Mouse (Mus musculus) frontal cortex, postnatal 14 days (tissue): ENCODE data around the gene Pld1.
"Not testable (repeated sequence)": the region's sequence is repeated elsewhere in the genome, so short reads cannot be mapped to it uniquely, and the experiment has no call there.

Experiments
- DNase-seq, 2 experiments: peaks; one replicate each; pipeline ENCODE4 v3.0.0; 2022; ENCODE audit warnings: low spot score in 2 of 2

Gene Pld1

GRCm38 (mm10) chr3:27942991-27943390 is 4.5 kb downstream of the Pld1 start:
- no peak for DNase-seq

DNA sequence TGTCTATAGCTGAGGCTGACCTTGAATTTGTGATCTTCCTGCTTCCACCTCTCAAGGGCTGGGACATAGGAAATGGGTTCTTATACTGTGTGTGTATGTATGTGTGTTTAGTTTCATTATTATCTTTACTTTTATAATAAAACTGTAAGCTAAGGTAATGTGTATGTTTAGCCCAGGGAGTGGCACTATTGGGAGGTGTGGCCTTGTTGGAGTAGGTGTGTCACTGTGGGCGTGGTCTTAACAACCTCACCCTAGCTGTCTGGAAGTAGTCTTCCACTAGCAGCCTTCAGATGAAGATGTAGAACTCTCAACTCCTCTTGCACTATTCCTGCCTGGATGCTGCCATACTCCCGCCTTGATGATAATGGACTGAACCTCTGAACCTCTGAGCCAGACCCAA is 6.9 kb downstream of the Pld1 start:
- DNase-seq: not testable (repeated sequence)

GRCm38 (mm10) chr3:27949175-27949872 is 10.8 kb downstream of the Pld1 start:
- DNase-seq: no peak

- DNase-seq: no peak
Observed at GRCm38 (mm10) chr3:27949873-27950250, 11.4 kb downstream of the Pld1 start.

DNA sequence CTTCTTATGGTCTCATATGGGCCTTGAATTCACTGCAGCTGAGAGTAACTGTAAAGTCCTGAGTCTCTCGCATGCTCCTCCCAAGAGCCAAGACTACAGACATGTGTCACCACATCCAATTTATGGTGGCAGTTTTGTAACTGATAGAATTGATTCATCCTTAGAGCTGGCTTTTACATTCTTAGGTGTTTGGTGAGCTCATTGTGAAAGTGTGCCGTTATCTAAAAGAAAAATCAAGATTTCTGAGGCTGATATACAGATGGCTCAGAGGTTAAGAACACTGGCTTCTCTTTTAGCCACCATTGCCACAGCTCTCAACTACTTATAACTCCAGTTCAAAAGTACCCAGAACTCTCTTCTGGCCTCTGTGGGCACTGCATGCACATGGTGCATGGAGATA is 12.2 kb downstream of the Pld1 start:
- no peak for DNase-seq

- DNase-seq: no peak
Observed at GRCm38 (mm10) chr3:27951721-27952120, 13.2 kb downstream of the Pld1 start.

DNA sequence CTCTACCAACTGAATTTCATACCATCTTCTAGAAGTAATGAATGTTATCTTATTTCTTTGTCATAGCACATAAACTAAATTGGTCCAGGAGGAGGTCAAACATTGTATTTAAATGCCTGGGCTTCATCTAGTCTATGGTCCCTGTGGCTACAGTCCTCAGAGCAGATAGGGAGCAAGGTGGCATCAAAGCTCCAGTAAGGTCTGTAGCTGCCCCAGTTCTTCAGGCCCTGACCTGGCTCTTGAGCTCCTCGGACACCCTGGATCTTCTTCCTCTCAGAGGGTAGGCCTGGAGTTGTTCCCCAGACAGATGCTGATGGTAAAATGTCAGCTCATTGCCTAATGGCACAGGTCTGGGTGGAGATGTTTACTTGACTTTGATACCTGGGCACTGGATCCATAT is 17.5 kb downstream of the Pld1 start:
- DNase-seq: no peak

DNA sequence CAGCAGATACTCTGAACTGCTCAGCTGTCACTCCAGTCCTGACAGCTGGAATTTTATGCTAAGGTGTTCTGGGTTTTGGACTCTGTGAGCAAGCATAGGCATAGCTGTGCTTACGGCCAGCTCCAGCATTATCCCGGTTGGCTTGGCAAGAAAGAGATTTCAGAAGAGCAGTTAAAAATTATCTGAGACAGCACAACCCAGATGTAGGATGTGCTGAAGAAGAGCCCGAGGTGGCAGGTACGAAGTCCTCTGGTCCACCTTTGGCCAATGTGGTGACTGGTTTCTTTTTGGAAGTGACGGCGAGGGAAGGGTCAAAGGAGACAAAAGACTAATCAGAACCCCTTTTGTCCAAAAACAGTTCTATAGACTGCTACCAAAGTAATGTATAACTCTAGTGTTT is 20.7 kb downstream of the Pld1 start:
- no peak for DNase-seq

GRCm38 (mm10) chr3:27961162-27961561 is 22.7 kb downstream of the Pld1 start:
- DNase-seq: no peak

DNA sequence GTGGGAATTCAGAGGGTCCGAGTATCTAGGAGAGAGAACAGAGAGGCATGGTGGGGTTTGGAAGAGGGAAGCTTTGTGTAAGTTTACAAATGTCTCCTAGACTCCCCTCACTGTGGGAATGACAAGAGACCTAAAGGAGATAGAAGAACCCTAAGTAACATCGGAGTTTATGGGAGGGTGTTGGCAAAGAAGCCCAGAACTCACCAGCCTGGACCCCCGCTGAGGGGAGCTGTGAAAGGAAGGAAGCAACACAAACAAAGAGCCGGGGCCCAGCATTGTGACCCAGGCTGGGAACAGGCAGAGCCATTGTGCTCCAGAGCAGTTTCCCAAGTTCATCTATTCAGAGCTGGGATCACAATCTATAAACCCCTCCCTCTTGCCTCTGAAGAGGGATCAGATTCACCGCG is 25.3 kb downstream of the Pld1 start:
- no peak for DNase-seq

DNA sequence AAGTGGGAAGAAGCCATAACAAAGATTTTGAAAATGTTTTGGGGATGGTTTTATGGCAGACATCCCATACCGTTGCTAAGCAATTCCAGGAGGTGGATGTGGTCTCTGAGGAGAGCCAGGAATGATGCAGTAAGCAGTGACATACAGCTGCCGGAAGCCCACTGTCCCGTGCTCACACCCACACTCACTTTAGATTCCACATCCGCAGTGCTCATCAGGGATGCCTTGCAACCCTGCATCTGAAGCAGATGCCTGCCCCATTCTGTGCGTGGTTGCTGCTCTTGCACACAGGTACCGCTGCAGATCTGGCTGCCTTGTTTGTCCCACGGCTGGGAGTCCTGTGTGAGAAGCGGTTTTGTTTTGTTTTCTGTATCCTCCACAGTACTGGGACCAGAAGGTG is 30.2 kb downstream of the Pld1 start:
- peak; percentile 20 to 21 for DNase-seq

DNA sequence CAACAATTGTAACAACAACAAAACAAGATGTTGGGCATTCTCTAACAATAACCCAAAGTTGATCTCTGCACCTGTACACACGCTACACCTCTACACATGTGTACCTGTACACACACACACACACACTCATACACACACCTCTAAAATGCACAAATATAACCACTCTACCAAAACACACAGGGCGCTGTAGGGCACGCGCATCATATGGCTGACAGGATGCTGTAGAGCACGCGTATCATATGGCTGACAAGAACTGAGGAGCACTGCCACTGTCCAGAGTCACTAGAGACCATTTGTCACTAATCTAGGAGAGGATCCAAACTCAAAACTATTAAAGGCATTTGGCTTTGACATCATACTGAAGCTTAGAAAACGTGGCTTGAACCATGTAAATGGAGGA is 35.4 kb downstream of the Pld1 start:
- DNase-seq: no peak

DNA sequence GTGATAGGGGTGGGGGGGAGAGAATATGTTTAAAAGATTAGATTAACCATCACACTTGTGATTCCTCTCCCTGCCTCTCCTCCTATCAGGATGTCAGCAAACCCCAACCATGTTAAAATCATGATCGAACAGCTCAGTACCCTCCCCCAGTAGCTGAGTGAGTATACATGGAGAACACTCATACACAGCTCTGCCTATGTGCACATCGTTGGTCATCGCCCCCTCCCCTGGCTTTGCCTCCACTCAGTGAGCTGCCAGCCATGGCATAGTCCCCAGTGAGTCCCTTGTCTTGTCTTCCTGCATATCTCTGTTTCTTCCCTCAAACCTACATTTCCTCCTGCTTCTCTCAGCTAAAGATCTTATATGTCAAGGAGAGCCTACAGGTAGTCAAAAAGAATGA is 36.5 kb downstream of the Pld1 start:
- DNase-seq: no peak

- no peak for DNase-seq
Observed at GRCm38 (mm10) chr3:27976931-27977544, 38.5 kb downstream of the Pld1 start.

GRCm38 (mm10) chr3:27978030-27978723 is 39.7 kb downstream of the Pld1 start:
- no peak for DNase-seq

- no peak for DNase-seq
Observed at GRCm38 (mm10) chr3:27981591-27981990, 43.1 kb downstream of the Pld1 start.

GRCm38 (mm10) chr3:27982436-27983017 is 44.0 kb downstream of the Pld1 start:
- peak; percentile 70 to 84 for DNase-seq

- DNase-seq: no peak
Observed at GRCm38 (mm10) chr3:27983274-27983673, 44.8 kb downstream of the Pld1 start.

GRCm38 (mm10) chr3:27983935-27984577 is 45.6 kb downstream of the Pld1 start:
- peak; percentile 17 to 34 for DNase-seq

DNA sequence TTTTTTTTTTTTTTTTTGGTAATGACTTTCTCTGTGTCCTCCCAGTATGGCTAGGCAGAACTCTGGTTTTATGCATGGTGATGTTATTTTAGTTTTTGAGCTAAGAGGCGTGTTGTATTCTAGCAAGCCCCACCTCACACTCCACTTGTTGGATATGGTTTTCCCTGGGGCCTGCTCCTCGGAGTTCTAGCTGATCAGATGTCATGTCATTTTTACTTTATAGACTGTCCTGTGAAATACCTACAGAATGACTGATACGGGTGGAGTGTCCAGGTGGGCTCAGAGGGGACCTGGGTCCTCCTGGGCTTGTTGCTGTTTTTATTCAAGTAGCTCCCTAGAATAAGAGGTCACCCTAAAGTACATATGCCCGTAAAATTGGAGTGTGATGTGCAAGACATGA is 46.1 kb downstream of the Pld1 start:
- no peak for DNase-seq

- DNase-seq: no peak
Observed at GRCm38 (mm10) chr3:27985344-27985743, 46.8 kb downstream of the Pld1 start.

GRCm38 (mm10) chr3:27987891-27988536 is 49.5 kb downstream of the Pld1 start:
- no peak for DNase-seq
